Mouse (Mus musculus) cerebellum, adult 9-10 months (tissue): ENCODE measurements around the gene Clec12b.
A peak's percentile ranks its signal among the peaks of the same experiment; 100 is the strongest.

Experiments used
- DNase-seq: peaks from one replicate; pipeline ENCODE4 v3.0.0; 2022

The Clec12b gene

DNA sequence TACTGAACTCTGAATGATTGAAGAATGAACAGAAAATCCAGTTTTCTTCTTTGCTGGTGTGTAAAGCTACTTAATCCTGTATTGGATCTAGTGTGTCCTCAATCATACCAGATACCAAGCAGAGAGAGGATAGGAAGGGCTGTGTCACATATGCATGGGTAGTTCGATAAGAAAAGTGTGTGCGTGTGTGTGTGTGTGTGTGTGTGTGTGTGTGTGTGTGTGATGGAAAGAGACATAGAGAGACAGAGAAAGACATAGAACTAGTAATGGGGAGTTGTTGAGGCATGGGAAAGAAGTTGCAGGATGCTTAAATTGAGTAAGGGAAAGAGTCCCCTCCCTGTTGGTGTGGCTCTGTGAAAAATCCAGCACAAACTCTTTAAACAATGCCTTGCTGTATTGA, at the start of gene Clec12b:
Gene Clec12b (minus strand): TSS at position 101 of the 400 bp plus-strand sequence.
- no peak for DNase-seq

DNA sequence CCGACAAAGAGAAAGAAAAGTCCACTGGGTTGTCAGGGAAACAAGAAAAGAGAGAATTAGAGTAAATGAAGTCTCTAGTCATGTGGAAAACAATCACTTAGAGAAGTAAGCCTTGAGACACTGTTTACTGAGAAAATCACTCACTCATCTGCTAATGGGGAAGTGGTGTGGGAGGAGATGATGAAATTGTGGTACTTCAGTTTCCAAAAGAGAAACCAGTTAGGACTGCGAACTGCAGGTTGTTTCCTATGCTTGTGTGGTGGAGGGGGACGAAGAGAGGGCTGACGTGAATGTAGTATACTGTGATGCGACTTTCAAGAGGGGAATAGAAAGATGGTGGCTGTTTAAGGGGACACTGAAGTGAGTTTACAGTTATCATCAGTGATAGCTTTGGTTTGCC, 48.6 kb upstream of the Clec12b start:
- no peak for DNase-seq

DNA sequence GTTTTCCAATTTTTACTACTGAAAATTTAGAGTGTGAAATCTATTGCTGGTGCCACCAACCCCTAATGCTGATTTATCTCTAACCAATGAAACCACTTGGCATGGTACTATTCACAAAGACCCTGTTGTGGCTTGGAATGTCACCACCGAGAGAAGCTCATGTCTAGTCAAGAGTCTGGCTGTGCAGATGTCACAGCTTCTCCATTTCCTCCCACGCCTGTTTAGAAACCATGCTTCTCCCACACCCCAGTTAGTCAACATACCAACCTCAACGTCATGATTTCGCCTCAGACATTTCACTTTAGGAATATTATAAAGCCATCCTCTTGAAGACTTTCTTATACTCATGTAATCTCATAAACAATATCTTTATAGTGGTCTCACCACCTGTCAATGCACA, 41.6 kb upstream of the Clec12b start:
- DNase-seq, result no peak

DNA sequence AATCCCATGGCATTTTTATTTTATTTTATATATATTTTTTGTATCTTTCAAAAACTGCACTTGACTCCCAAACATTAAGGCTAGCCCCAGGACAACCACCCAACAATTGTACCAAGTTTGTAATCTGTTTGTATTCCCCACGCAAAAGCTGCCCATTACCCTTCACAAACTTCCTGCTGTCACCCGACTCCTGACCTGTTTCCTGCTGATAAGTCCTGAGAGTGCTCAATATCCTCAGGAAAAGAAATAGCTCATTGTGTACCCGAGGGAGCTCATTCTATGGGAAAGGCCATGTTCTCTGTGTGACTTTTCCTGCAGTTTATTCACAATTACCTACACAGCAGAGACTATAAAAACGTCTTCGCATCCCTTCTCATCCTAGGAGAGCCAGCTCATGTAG, 40.1 kb upstream of the Clec12b start:
- no peak for DNase-seq

DNA sequence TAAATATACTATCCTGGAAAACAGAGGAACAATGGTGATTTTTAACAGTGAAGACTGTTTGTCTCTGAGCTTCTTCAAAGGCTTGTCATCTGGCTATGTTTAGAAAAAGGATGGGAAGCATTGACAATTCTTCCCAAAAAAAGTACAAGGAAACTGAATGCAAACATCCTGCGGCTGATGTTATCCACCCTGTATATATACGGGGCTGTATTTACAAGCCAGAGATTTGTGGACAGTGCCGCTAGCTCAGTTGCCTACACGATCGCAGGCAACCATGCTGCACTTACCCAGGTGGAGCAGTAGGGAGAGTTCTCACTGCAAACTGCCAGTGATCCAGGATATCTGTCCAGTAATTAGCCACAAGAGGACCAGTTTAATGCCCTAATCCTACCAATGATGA, 39.5 kb upstream of the Clec12b start:
- DNase-seq, result no peak

DNA sequence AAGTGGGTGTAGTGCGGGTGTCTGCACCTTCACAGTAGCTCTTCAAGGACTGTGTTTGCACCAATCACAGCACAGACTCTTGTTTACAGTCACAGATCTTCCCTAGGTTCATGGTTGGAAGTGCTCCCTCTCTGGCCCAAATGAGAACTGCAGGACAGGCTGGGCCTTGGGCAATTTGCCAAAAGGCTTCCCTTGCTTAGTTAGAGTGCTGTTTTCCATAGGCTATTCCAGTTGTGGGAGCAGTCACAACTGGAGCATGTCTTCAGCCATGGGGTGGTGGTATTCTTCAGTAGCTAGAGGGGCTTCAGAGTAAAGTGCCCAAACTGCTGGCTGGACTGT, 38.0 kb upstream of the Clec12b start:
- peak; percentile 53 for DNase-seq

DNA sequence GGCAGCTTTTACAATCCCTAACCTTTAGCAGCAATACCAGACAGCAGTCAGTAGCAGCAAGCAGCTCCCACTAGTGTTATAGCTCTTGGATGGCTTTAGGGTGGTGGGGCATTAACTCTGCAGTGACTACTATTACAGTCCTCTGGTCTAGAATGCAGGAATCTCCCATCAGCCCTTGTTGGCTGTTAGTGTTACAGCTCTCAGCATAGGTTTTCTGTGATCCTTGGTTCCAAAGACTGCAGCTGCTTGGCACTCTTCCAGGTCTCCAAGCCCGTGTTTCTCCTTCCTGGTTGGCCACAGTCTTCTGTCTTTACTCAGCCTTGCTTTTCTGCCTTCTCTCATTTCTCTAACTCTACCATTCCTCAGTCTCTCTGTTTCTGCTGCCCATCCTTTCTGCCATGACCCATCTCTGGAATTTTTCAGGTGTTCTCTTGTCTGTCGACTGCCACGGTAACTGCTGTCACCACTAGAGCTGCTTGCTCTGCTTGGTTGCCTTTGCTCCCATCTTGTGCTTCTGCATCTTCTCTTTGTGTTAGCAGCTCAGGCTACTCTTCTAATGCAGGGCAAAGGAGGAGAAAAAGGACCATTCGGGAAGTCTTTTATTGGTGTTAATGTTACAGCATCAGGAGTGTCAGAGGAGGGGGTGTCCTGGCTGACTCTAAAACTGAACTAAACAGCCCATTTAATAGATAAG, 37.5 kb upstream of the Clec12b start:
- DNase-seq, result no peak

DNA sequence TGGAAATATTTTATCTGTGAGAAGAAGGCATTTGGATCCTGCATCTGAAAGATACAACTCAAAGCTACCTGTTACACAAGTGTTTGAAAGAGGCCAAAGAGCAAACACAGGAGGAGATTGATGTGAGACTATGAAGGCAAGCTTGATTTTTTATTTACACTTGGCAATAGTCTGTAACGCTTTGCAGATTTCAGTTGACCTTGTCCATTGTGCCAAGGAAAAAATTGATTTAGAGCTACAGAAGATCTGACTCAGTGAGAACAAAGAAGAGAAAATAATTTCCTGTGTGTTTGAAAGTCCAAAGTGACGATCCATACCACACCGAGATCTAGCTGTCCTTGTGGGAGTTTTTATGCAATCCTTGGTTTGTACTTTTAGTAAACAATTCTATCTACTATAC, 36.6 kb upstream of the Clec12b start:
- no peak for DNase-seq

DNA sequence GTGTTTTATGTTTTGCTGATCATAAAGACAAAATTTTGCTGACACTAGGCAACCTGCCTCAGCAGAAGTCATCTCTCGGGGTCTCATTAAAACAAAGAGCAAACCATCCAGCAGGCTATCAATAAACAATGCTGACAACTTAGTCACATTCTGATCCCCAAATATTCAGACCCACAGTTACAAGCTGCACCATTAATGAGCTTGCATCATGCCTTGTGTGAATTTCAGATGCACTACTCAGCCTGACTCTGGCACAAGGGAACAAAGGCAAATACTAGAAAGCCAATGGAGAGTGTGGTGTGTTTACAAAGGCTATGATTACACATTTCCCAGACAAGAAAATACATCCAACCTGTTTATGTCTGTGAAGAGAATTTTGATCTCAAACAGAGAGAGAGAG, 28.5 kb upstream of the Clec12b start:
- DNase-seq, result no peak

DNA sequence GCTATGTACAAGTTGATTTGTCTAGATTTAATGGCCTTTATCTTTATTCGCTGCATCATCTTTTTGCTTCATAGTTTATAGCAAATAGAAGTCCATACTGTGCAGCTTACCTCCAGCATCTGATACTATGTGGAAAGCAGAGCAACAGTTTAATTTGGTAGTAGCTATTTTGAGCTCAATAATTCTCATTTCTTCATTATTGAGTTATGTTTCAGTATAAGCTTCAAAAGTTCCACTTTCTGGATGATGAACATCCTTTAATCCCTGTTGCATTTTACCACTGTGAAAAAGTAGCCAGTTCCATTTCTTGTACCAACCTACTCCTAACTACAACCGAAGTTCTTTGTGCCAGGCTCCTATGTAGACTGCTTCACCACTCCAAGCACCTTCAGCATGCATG, 22.9 kb upstream of the Clec12b start, which contains the start of gene Clec9a:
Gene Clec9a (plus strand): TSS at position 301 of the 400 bp plus-strand sequence.
- DNase-seq, result no peak

DNA sequence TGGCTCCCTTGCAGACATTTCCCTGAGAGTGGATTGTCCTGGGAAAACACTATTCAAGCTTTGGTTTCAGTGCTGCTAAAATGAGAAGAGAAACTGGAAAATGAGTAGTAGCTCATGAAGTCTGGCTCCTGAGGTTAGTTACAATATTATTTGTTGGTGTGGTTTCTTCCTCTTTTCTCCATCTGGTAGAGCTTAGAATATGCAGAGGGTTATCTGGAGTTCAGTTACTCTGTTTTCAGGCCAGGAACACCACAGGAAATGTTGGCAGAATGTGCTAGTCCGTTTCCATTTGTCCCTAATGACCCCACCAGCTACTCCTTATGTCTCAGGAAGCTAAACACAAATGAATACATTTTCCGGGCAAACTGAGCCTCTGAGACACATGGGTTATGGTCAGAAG, 21.6 kb upstream of the Clec12b start:
- DNase-seq, result no peak

DNA sequence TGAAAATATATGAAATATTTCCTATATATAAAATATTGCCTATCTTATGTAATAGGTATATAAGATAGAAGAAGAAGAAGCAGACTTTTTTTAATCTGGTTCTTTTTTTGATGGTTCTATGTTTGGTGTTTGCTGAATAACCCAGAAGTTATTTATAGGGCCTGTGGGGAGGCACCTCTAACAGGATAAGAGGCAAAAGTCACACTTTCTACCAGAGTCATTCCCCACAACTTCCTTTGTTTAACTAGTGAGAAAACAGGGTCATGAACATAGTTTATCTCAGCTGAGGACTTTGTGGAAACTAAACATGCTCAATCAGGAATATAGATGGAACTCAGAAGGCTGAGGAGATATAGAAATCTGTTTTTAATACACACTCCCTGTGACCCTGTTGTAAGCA, 20.3 kb upstream of the Clec12b start:
- DNase-seq, result no peak

DNA sequence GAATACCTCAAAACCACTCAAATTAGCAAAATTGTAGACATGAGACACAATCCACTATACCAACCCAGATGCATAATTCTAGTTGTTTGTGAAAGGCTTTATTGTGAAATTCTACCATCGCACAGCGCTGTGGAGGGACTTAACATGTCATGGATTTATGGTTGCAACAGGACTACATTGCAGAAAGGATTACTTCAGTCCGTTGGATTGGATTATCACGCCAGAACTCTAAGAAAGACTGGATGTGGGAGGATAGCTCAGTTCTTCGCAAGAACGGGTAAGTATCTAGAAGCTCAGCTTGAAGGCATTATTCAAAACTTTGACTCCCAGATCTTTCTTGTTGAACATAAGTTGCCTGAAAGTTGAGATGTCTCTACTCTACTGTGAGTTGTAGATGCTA, 17.7 kb upstream of the Clec12b start:
- DNase-seq, result no peak

DNA sequence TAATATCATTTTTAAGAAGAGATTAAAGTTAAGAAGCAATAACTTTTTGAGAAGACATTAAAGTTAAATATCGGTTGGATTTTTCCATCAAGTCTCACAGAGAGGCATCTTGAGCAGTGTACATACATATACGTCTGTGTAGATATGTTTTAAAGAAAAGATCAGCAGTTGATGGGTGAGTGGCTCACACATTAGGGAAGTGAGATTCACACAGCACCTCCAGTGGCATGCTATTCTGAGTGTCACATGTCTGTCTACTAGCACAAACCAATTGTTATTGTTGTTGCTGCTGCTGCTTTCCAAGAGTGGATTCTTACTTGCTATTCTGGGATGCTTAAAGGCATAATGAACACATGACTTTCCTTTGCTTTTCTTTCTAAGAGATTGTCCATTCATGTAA, 16.7 kb upstream of the Clec12b start:
- no peak for DNase-seq

DNA sequence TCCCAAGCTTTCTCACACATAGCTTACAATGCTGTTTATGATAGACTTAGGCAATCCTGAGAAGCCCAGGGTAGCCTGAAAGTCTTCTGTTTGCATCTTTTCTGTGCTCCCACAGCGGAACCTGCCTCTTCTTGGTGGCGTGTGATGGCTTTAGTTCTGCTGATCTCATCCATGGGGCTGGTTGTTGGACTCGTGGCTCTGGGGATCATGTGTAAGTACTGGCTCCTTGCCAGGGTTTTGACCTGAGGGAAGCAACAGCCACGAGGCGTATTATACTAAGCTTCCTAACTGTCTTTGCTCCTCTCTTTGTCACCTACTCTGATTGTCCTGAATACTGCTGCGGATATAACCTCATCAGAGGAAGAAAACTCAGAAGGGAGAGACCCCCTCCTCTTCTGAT, 14.3 kb upstream of the Clec12b start:
- DNase-seq, result no peak

DNA sequence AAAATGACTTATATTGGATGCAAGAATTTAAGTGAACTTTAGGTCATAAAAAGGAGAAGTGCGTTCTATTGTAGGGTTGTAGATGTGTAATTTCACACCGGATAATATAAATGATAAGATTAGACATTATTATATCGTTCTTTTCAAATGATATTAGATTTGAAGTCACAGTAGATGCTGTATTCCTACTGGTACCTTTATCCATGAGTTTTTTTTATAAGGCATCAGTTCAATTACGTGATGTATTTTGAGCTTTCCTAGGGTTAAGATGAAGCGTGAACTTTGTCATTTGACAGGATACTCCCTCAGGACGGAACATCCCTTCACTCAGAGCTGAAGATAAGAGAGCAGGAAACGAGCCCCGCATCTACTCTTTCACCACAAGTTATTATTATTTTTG, 11.3 kb upstream of the Clec12b start, which contains the start of gene Clec1b:
Gene Clec1b (plus strand): TSS at position 301 of the 400 bp plus-strand sequence.
- DNase-seq, result no peak

DNA sequence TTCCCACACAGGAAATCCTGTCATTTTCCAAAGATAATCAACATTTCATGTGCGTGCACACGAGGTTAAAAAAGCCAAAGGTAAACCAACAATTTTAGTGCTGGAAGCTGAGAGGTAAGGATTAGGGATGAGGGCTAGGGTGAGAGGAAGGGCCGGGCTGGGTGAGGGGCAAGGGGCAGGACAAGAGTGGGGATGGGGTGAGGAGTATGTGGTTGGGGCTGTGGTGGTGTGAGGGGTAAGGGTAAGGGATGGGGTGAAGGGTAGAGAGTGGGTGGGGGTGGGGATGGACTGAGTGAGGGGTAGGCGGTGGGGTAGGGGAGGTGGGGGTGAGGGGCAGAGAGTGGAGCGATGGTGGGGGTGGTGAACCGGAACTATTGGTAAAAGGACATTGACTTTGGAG, 8.1 kb upstream of the Clec12b start:
- no peak for DNase-seq

DNA sequence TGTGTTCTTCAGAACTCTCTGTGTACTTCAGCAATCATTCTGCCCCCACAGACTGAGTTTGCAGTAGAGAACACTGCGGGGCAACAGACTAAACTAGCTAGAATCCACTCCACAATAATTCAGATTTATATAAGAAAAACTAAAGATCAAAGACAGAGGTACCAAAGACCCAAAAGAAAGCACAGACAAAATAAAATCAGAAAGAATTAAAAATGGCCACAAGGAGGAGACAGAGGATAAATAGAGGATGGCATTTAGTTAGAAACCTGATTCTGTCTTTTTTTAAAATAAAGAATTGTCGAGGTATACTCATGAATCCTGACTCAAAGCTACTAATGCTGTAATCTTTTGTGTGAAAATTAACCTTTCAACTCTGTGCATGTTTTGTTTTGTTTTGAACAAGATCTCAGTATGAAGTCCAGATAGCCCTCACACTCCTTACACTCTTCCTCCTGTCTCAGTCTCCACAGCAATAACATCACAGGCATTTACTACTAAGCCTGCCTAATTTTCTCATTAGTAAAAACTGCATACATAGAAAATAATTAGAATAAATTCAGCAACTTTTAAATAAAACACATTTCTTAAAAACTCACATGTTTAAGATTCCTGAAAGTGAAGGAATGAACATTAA, 7.5 kb upstream of the Clec12b start:
- peak; percentile 7 for DNase-seq

DNA sequence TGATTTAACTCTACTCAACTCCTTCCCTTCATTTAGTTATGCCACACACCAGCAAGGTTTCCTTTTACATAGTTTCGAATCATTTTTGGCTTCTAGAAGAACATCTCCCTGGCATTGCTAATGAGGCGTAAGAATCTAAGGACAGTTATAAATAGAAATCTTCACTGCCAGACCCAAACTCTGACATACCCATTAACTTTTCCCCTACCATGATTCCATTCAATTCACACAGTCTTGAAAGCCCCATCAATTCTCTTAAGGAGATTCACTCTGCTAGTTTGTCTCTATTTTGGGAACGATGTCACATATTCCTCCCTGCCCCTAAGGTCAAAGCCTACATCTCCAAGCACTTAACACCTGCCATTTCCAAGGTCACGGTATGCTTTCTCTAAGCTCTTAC, 674 bp downstream of the Clec12b start:
- DNase-seq, result no peak

DNA sequence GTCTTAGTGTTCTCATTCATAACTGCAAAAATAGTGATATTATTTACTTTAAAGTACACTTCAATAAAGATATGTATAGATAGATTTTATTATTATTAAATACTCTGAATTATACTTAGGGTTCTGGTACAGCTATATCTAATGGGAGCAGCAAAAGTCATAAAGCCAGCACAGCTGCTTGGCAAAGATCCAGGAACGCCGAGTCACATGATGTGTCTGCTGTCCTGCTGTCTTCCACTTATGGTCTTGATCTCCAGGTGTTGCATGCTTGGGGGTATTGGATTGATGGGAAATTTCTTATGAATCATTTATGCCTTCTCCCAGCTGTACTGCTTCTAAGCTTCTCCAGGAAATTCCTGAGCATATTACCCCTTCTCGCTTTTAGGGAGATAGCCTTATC, 2.2 kb downstream of the Clec12b start:
- DNase-seq, result no peak

DNA sequence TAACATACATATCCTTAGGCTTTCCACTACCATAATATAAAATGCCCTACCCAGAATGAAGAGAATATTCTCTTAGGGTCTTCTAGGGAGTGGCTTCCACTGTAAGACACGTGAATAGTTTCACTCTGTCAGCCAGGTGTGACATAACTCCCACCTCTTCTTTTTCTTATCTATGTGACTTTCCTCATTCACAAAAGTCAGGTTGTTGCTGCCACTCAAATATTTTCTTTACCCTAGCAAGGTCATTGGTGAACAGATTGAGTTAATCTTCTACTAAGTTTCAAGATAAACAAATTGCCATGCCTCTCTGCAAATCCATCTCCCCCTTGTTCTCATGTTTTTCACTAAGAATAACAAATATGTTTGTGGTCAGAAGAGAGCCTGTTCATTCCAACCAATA, 3.9 kb downstream of the Clec12b start:
- DNase-seq, result no peak

DNA sequence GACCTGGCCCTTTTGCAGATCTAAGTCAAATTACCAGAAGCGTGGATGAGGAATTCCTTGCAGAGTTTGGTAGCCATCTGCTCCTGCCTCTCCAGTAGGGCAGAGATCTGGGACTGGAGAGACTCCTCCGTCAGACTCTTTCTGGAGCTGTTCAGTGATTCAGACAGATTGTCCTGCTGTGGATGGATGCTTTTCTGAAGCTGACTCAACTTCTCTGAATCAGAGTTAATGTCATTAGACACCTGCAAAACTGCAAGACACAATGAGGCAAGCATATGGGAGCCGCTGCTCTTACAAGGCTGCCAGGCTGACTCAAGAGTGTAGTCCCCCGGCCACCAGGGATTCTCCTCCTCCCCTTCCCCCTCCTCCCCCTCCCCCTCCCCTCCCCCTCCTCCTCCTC, 5.2 kb downstream of the Clec12b start:
- no peak for DNase-seq

DNA sequence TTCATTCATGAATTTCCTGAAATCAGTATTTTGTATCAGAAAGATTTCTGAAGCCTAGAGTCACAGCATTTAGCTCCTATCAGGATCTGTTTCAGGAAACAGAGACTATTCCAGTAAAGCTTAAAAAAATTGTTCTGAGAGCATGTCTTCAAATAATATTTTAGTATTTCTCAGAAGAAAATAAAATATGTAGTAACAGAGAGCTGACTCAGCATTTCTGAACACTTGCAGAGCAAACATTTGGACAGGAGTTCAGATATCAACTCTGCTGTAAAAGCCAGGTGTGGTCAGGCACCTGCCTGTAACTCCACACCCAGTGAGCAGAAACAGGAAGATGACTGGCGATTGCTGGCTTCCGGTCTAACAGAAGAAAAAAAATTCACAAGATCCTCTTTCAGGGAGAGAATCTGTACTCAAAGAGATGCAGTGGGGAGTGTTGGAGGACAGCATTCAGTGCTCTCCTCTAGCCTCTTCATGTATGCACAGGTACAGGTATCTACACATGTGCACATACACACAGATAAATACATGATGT, 10.7 kb downstream of the Clec12b start:
- no peak for DNase-seq

DNA sequence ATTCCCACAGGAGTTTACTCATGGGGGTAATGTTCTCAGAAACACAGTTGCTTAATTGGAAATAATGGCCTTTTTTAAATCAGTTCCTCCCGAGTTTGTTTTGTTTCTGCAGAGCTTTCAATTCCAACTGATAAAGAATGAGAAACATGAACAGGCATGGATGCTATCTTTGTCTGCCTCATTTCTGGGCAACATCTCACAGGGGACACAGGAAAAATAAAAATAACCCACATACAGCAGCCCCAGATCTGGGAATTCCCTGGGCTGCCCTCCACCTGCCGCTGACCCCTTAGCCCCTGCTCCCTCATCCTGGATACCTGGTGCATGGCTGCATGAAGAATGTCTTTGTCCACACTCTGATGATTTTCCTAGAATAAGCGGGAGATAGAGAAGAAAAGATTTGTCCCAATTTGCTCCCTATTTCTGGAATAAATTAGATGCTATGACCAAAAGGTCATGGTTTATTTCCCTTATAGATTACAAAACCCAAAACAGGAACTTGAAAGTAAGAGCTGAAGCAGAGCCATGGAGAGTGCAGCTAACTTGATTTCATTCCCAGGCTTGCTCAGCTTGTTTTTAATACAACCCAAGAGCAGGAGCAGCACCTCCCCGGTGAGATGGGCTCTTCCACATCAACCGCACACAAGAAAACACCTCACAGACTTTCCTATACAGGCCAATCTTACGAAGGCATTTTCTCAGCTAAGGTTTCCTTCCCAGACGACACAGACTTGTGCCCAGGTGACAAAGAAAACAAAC, 16.1 kb downstream of the Clec12b start:
- no peak for DNase-seq
